Mouse (Mus musculus) leukemia stem cell, adult 10-12 weeks (primary cell): ENCODE data around the gene Tmem130. TPM values are rescaled to one million over a fixed set of nuclear protein-coding genes. Genes with fewer than 3 reads are reported as not detected.

ENCODE experiments used
- polyA plus RNA-seq: library from polyadenylated mRNA; stranded (reverse); fragments of >175 nt; gene quantifications from 2 replicates; pipeline ENCODE4 v1.2.3, GENCODE M21; 2012; ENCODE audit warnings: low replicate concordance

The Tmem130 gene
- 0.39 TPM in 1 of 2 replicates, not detected in the other for polyA plus RNA-seq

DNA sequence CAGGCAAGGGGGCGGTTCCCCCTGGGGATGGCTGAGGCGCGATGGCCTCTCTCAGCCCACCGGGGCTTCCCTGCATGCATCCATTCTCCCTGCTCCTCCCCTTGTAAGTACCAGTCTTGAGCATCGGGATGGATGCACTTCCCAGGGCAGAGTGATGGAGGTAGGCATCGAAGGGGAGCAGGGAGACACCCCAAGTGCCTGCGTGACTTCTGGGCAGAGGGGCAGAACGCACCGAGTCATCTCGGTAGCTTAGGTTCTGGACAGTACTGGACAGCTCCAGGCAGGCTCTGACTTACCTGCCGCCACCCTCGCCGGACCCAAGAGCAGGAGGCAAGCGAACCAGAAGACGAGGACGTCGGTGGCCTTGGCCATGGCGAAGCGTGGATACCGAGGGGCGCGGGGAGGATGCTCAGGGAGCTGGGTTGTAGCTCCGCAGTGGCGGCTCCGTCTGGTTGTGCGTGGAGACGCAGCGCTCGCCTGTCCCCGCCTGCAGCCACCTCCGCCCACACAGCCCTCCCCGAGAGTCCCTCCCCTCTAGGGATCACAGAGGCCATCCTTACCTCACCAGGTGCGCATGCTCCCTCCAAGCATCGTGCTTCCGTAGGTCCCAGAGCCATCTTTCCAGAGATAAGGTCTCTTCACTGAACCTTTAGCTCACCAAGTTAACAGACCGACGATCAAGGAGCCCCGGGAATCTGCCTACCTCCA lies at the start of gene Tmem130:
TSS of gene Tmem130 (minus strand) at position 658 of the 708 bp plus-strand sequence.

DNA sequence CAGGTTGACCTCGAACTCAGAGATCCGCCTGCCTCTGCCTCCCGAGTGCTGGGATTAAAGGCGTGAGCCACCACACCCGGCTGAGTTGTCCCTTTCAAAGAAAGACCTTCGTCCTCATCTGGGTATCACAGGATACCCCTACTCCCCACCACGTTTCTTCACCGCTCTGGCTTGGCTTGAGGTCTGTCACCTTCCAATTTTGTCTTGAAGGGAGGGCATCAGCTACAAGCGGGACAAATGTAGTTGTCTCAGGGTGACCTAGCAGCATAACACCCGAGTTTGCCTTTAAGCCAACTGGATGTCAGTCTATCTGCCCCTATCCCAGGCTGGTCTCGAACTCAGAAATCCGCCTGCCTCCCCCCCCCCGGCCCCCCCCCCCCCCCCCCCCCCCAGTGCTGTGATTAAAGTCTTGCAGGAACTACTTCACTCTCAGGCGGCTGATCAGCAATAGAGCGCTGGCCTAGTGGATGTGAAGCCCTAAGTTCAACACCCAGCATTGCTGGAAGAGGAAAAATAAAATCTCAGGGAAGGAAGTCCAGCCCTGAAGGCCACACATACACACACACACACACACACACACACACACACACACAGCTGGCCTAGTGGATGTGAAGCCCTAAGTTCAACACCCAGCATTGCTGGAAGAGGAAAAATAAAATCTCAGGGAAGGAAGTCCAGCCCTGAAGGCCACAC lies 5.6 kb upstream of the Tmem130 start, which contains the start of gene Trrap:
TSS of gene Trrap (plus strand) at position 627 of the 693 bp plus-strand sequence.

Other genes starting within 250 kb of the Tmem130 start
- gene Nptx2, start 215.9 kb downstream of the Tmem130 start, polyA plus RNA-seq, result not detected in 2 replicates
- 31.9 and 57.7 TPM in 2 replicates for gene Trrap, start 5.9 kb upstream of the Tmem130 start, polyA plus RNA-seq
- gene Smurf1, start 204.0 kb upstream of the Tmem130 start, polyA plus RNA-seq, result 3.5 and 4.1 TPM in 2 replicates